Mouse (Mus musculus) myocyte (in vitro differentiated cells): ENCODE measurements around the gene Anxa4. TPM values are rescaled to one million over a fixed set of nuclear protein-coding genes. Genes with fewer than 3 reads are reported as not detected.

Source experiments
- H3K27me3 ChIP-seq: one replicate; pipeline ENCODE4 v1.6.1; 2011; ENCODE audit not compliant: control insufficient read depth, insufficient read depth, insufficient read length
- H3K36me3 ChIP-seq: one replicate; pipeline ENCODE4 v1.6.1; 2011; ENCODE audit not compliant: control insufficient read depth, insufficient read depth
- H3K4me2 ChIP-seq: one replicate; pipeline ENCODE4 v1.6.1; 2011; ENCODE audit warnings: low read depth, control low read depth
- H3K4me3 ChIP-seq: one replicate; pipeline ENCODE4 v1.5.1; 2011; ENCODE audit warnings: mild to moderate bottlenecking, control low read depth, moderate library complexity
- H3K79me2 ChIP-seq: one replicate; pipeline ENCODE4 v1.6.1; 2011; ENCODE audit not compliant: control insufficient read depth, insufficient read depth
- H3ac ChIP-seq: one replicate; pipeline ENCODE4 v1.6.1; 2011; ENCODE audit not compliant: control insufficient read depth, insufficient read length
- CEBPB ChIP-seq: IDR thresholded peaks from 2 replicates; pipeline ENCODE4 v1.6.1; 2011; ENCODE audit warnings: mild to moderate bottlenecking, moderate library complexity; ENCODE audit not compliant: poor library complexity, insufficient read depth, severe bottlenecking
- E2F4 ChIP-seq: IDR thresholded peaks from one replicate; pipeline ENCODE4 v1.6.1; 2011; ENCODE audit warnings: mild to moderate bottlenecking, control low read depth, moderate library complexity; ENCODE audit not compliant: insufficient read depth
- MAX ChIP-seq: IDR thresholded peaks from one replicate; pipeline ENCODE4 v1.6.1; 2011; ENCODE audit warnings: low read depth, mild to moderate bottlenecking, control low read depth
- MYOD1 ChIP-seq, 3 experiments: IDR thresholded peaks; one replicate each; pipeline ENCODE4 v1.6.1; 2011; ENCODE audit warnings: control low read depth in 2 of 3, low read depth in 2 of 3, mild to moderate bottlenecking in 2 of 3, moderate library complexity in 1 of 3; ENCODE audit not compliant: insufficient read length in 2 of 3, control insufficient read depth in 1 of 3
- MYOG ChIP-seq, 3 experiments: IDR thresholded peaks; one replicate each; pipeline ENCODE4 v1.6.1; 2011; ENCODE audit warnings: control low read depth in 2 of 3, low read depth in 2 of 3, mild to moderate bottlenecking in 2 of 3; ENCODE audit not compliant: insufficient read length in 2 of 3, control insufficient read depth in 1 of 3, insufficient read depth in 1 of 3
- POLR2A ChIP-seq: IDR thresholded peaks from one replicate; pipeline ENCODE4 v1.6.1; 2011; ENCODE audit warnings: low read depth, mild to moderate bottlenecking, control low read depth, moderate library complexity; ENCODE audit not compliant: insufficient read length
- POLR2AphosphoS2 ChIP-seq: IDR thresholded peaks from one replicate; pipeline ENCODE4 v1.6.1; 2011; ENCODE audit warnings: low read depth, control low read depth; ENCODE audit not compliant: insufficient read length
- REST ChIP-seq: IDR thresholded peaks from one replicate; pipeline ENCODE4 v1.6.1; 2011; ENCODE audit warnings: mild to moderate bottlenecking, control low read depth, moderate library complexity; ENCODE audit not compliant: insufficient read depth, insufficient read length
- SRF ChIP-seq: IDR thresholded peaks from one replicate; pipeline ENCODE4 v1.6.1; 2011; ENCODE audit warnings: low read depth; ENCODE audit not compliant: control insufficient read depth, insufficient read length
- TCF12 ChIP-seq: IDR thresholded peaks from one replicate; pipeline ENCODE4 v1.6.1; 2011; ENCODE audit warnings: mild to moderate bottlenecking, control low read depth; ENCODE audit not compliant: poor library complexity, insufficient read depth, severe bottlenecking
- TCF3 ChIP-seq: IDR thresholded peaks from one replicate; pipeline ENCODE4 v1.6.1; 2011; ENCODE audit warnings: low read depth, control low read depth; ENCODE audit not compliant: insufficient read length
- USF1 ChIP-seq: IDR thresholded peaks from one replicate; pipeline ENCODE4 v1.6.1; 2011; ENCODE audit warnings: low read depth, mild to moderate bottlenecking, control low read depth, moderate library complexity
- polyA plus RNA-seq: library from polyadenylated mRNA; unstranded; fragments of >200 nt; fragmentation: generic; extraction: Trizol; gene quantifications from one replicate; pipeline ENCODE4 v1.2.1, GENCODE M21; 2012; ENCODE audit warnings: missing spikeins

Gene Anxa4
- polyA plus RNA-seq = 72.5 TPM

DNA sequence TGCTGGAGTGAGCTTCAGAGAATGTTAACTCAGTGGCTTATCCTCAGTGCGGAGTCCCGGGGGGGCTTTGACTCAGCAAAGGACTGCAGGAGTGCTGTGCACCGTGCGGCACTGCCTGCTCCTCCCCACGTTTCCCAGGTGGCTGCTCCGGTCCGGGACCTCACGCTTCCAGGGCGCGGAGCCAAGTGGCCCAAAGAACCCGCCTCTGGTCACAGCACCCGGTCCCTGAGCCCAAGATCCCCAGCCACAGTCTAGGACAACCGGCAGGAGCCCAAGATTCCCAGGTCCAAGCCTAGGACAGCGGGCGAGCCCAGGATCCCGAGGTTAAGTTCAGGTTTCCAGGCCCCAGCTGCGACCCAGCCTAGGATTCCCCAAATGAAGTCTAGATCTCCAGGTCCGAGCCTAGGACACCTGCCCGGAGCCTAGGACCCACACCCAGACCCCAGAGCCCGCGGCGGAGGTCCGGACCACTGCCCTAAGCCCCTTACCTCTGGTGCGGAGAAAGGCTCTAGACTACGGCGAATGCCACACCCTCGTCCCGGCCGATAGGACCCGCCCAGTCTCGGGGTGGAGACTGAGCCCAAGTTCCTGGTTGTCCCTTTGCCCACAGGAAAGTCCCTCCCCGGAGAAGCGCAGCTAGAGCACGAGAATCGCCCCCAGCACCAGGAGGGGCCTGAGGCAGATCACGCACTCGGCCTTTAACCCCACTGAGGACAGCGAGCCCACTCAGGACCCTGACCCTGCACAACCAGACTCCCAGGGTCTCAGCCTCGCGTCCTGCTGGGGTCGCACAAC lies at the start of gene Anxa4:
Gene Anxa4 (minus strand): TSS at position 564 of the 795 bp plus-strand sequence.
- Histone ChIP-seq H3ac (peak within 1 kb of the TSS; percentile 6), H3K27me3 (no peaks in the 10 kb centered on the region), H3K4me3 (peak within 1 kb of the TSS; percentile 78), H3K79me2 (peaks cover 41% of the 10 kb centered on the region), H3K4me2 (peak within 1 kb of the TSS; percentile 99), H3K36me3 (peaks cover 4% of the 10 kb centered on the region)
- TF ChIP-seq POLR2AphosphoS2 = peak; percentile 61
- no peak for TF ChIP-seq TCF12
- TF ChIP-seq POLR2A = peak; percentile 70
- no peak for TF ChIP-seq MYOG (IDR thresholded peaks at IDR 0.05; ENCODE audit: control insufficient read depth in 1 of 3, insufficient read depth in 1 of 3, insufficient read length in 2 of 3, low read depth in 2 of 3)
- TF ChIP-seq E2F4 = no peak
- TF ChIP-seq MYOD1 (IDR thresholded peaks at IDR 0.05; ENCODE audit: control insufficient read depth in 1 of 3, insufficient read length in 2 of 3, low read depth in 2 of 3) = no peak

DNA sequence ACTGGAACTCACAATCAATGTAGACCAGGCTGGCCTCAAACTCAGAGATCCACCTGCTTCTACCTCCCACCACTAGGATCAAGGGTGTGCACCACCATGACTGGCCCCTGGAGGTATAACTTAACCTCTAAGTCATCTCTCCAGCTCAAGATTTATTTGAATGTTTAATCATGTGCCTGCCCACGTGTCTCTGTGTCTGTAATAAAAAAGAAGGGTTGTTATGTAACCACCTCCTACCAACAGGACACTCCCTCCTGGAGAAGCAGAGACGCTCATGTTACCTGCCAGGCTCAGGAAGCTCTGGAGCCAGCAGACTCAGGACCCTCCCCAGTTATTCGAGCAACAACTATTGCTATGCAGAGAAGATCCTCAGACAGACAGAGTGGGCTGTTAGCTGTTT lies 48.6 kb upstream of the Anxa4 start:
- Histone ChIP-seq H3ac (no peak overlapping the region), H3K36me3 (no peaks in the 10 kb centered on the region), H3K4me3 (no peak overlapping the region), H3K4me2 (no peak overlapping the region), H3K27me3 (no peaks in the 10 kb centered on the region), H3K79me2 (no peaks in the 10 kb centered on the region)
- no peak for TF ChIP-seq SRF
- no peak for TF ChIP-seq POLR2A
- TF ChIP-seq TCF3 = no peak
- no peak for TF ChIP-seq USF1
- no peak for TF ChIP-seq TCF12
- no peak for TF ChIP-seq REST
- no peak for TF ChIP-seq MAX
- no peak for TF ChIP-seq E2F4
- no peak for TF ChIP-seq CEBPB
- TF ChIP-seq POLR2AphosphoS2 = no peak
- no peak for TF ChIP-seq MYOG (IDR thresholded peaks at IDR 0.05; ENCODE audit: control insufficient read depth in 1 of 3, insufficient read depth in 1 of 3, insufficient read length in 2 of 3, low read depth in 2 of 3)
- no peak for TF ChIP-seq MYOD1 (IDR thresholded peaks at IDR 0.05; ENCODE audit: control insufficient read depth in 1 of 3, insufficient read length in 2 of 3, low read depth in 2 of 3)

DNA sequence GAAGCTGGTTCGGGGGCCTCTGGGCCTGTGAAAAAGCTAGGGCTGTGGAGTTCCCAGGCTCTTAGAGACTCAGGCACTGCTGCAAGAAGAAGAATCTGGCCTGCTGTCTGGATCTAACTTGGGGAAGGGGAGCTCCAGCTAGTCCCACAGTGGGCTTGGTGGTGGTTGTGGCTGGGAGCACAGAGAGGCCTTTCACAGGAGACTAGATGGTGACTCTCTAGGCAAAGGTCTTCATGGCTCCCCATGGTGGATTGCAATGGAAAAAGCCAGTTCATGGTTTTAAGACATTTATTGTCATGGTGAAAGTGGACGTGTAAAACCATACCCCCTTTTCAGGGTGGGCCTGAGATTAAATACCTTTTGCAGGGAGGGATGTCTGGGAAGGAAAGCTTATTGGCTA lies 45.7 kb upstream of the Anxa4 start:
- no peaks in the 10 kb centered on the region for H3K79me2 ChIP-seq
- TF ChIP-seq TCF3 (no peak), USF1 (no peak), MYOD1 (IDR thresholded peaks at IDR 0.05; ENCODE audit: control insufficient read depth in 1 of 3, insufficient read length in 2 of 3, low read depth in 2 of 3) (no peak), CEBPB (no peak), POLR2A (no peak), REST (no peak), MYOG (IDR thresholded peaks at IDR 0.05; ENCODE audit: control insufficient read depth in 1 of 3, insufficient read depth in 1 of 3, insufficient read length in 2 of 3, low read depth in 2 of 3) (no peak), E2F4 (no peak), POLR2AphosphoS2 (no peak), TCF12 (no peak), MAX (no peak), SRF (no peak)

DNA sequence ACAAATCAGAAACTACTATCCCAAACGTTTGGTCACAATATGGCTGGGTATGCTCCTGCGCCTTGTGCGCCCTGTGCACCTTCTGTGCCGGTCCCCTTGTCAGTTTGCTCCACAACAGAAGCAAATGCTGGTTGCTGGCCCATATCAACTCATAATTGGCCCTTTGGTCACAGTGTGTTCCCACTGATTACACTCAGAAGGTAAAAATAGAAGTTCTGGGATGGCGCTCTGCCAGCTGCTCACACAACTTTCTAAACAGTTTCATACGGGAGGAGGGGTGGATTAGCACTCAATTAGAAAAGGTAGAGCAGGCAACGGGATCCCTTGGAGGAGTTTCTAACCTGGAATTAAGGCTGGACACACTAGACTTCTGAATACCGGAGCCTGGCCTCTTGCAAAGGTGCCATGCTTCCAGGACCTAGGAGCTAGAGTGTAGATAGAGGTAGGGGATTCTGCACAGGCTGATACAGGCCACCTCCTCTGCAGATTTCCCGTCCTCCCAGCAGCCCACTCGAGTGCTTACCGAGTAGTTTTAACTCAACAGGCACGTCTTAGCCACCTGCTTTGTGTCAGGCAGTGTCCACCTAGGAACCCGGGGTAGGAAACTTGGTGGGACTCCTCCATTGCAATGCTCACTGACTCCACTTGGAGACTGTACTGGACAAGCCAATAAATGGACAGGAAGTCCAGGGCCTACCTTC lies 39.6 kb upstream of the Anxa4 start:
- Histone ChIP-seq H3K4me2 (no peak overlapping the region), H3K27me3 (no peaks in the 10 kb centered on the region), H3K79me2 (no peaks in the 10 kb centered on the region), H3K4me3 (no peak overlapping the region), H3ac (no peak overlapping the region), H3K36me3 (no peaks in the 10 kb centered on the region)
- no peak for TF ChIP-seq CEBPB
- no peak for TF ChIP-seq TCF12
- TF ChIP-seq MYOD1 (IDR thresholded peaks at IDR 0.05; ENCODE audit: control insufficient read depth in 1 of 3, insufficient read length in 2 of 3, low read depth in 2 of 3) = no peak
- no peak for TF ChIP-seq USF1
- no peak for TF ChIP-seq MYOG (IDR thresholded peaks at IDR 0.05; ENCODE audit: control insufficient read depth in 1 of 3, insufficient read depth in 1 of 3, insufficient read length in 2 of 3, low read depth in 2 of 3)
- no peak for TF ChIP-seq REST
- no peak for TF ChIP-seq E2F4
- no peak for TF ChIP-seq POLR2AphosphoS2
- TF ChIP-seq TCF3 = no peak

More for the DNA sequence above, 45.7 kb upstream of the Anxa4 start:
- Histone ChIP-seq H3K4me3 (no peak overlapping the region), H3K36me3 (no peaks in the 10 kb centered on the region), H3K4me2 (peak overlapping the region; percentile 8), H3ac (no peak overlapping the region), H3K27me3 (no peaks in the 10 kb centered on the region)
